Mouse (Mus musculus) E14TG2a.4 (cell line): ENCODE data around the gene Ptcd3.

Source experiments
- CTCF ChIP-seq: conservative IDR thresholded peaks from 2 replicates; pipeline ENCODE4 v1.5.1; 2014; ENCODE audit warnings: low read length
- NANOG ChIP-seq: IDR thresholded peaks from 2 replicates; pipeline ENCODE4 v1.6.1; 2014; ENCODE audit warnings: borderline replicate concordance, low read length, mixed read lengths
- POU5F1 ChIP-seq: IDR thresholded peaks from 2 replicates; pipeline ENCODE4 v1.6.1; 2014; ENCODE audit warnings: low read length, borderline replicate concordance

GRCm38 (mm10) chr6:71867751-71868150 is 40.8 kb downstream of the Ptcd3 start:
- TF ChIP-seq CTCF (no peak), POU5F1 (no peak), NANOG (no peak)
